Mouse (Mus musculus): ENCODE results near the gene Zfand3. TPM values are rescaled to one million over a fixed set of nuclear protein-coding genes. Genes with fewer than 3 reads are reported as not detected.

Gene Zfand3
- total and polyA plus RNA-seq, 3 experiments = 23.2 to 44.0 (median 23.5) TPM

- Histone ChIP-seq H3K4me2 (ENCODE audit: insufficient read depth, low read depth, poor library complexity, severe bottlenecking) (no peak overlapping the region), H3K4me1 (ENCODE audit: control insufficient read depth in 1 of 2, insufficient read depth in 2 of 2) (peaks cover 0 to 10% of the 10 kb centered on the region in 2 experiments; a peak in 2 of 4 replicates), H3K27ac (ENCODE audit: insufficient read depth, low read depth) (no peak overlapping the region), H3K79me2 (replicated peaks; ENCODE audit: control insufficient read depth, extremely low read depth, insufficient read depth, poor library complexity, severe bottlenecking) (no peaks in the 10 kb centered on the region; the same call in 1 of the 2 replicates), H3K9me3 (replicated peaks; ENCODE audit: low read length) (no peaks in the 10 kb centered on the region), H3K9ac (ENCODE audit: insufficient read depth, low read depth) (no peak overlapping the region), H3K36me3 (replicated peaks in 1 of 2; ENCODE audit: control insufficient read depth in 1 of 2, insufficient read depth in 1 of 2, low read length in 1 of 2) (peaks cover 0 to 27% of the 10 kb centered on the region in 2 experiments), H3K27me3 (replicated peaks) (no peaks in the 10 kb centered on the region), H3K4me3 (replicated peaks in 1 of 3; ENCODE audit: low read depth in 2 of 3, low read length in 2 of 3, poor library complexity in 1 of 3) (no peak overlapping the region)
- dilution Hi-C loops (cut with MboI; ENCODE audit: extremely low pct_ligation_motif_present, extremely low pct_unique_long_range_greater_than_20kb, low sequenced_read_pairs) (no loop called here), in situ Hi-C loops (cut with MboI; ENCODE audit: low pct_ligation_motif_present, low pct_unique_long_range_greater_than_20kb, low sequenced_read_pairs) (no loop called here)
- no peak for TF ChIP-seq ZNF384 (IDR thresholded peaks at IDR 0.05; ENCODE audit: low read depth, low read length)
- no peak for TF ChIP-seq NRF1 (IDR thresholded peaks at IDR 0.05; ENCODE audit: low read depth, low read length)
- no peak for TF ChIP-seq KAT2A (IDR thresholded peaks at IDR 0.05; ENCODE audit: insufficient replicate concordance, low read length)
- TF ChIP-seq MEF2A (IDR thresholded peaks at IDR 0.05; ENCODE audit: borderline replicate concordance, low read depth, low read length) = no peak
- DNase-seq (ENCODE audit: extremely low read depth) = no peak
These were observed 124.7 kb downstream of the Zfand3 start for GRCm38 (mm10) chr17:30129220-30129619.

GRCm38 (mm10) chr17:30130326-30130725, 125.8 kb downstream of the Zfand3 start:
- dilution Hi-C loops (cut with MboI; ENCODE audit: extremely low pct_ligation_motif_present, extremely low pct_unique_long_range_greater_than_20kb, low sequenced_read_pairs) (no loop called here), in situ Hi-C loops (cut with MboI; ENCODE audit: low pct_ligation_motif_present, low pct_unique_long_range_greater_than_20kb, low sequenced_read_pairs) (no loop called here)
- Histone ChIP-seq H3K9ac (ENCODE audit: insufficient read depth, low read depth) (no peak overlapping the region), H3K27me3 (replicated peaks) (no peaks in the 10 kb centered on the region), H3K27ac (ENCODE audit: insufficient read depth, low read depth) (no peak overlapping the region), H3K4me3 (replicated peaks in 1 of 3; ENCODE audit: low read depth in 2 of 3, low read length in 2 of 3, poor library complexity in 1 of 3) (no peak overlapping the region), H3K36me3 (replicated peaks in 1 of 2; ENCODE audit: control insufficient read depth in 1 of 2, insufficient read depth in 1 of 2, low read length in 1 of 2) (peaks cover 2 to 30% of the 10 kb centered on the region in 2 experiments), H3K9me3 (replicated peaks; ENCODE audit: low read length) (no peaks in the 10 kb centered on the region), H3K4me2 (ENCODE audit: insufficient read depth, low read depth, poor library complexity, severe bottlenecking) (no peak overlapping the region), H3K4me1 (ENCODE audit: control insufficient read depth in 1 of 2, insufficient read depth in 2 of 2) (peaks cover 0 to 10% of the 10 kb centered on the region in 2 experiments; a peak in 2 of 4 replicates), H3K79me2 (replicated peaks; ENCODE audit: control insufficient read depth, extremely low read depth, insufficient read depth, poor library complexity, severe bottlenecking) (no peaks in the 10 kb centered on the region)
- DNase-seq (ENCODE audit: extremely low read depth) = no peak
- TF ChIP-seq ZKSCAN1 (IDR thresholded peaks at IDR 0.05; ENCODE audit: borderline replicate concordance, low read depth, low read length) = no peak
- TF ChIP-seq MAX (IDR thresholded peaks at IDR 0.05; ENCODE audit: low read length) = no peak
- TF ChIP-seq NELFE (IDR thresholded peaks at IDR 0.05; ENCODE audit: low read depth, low read length) = no peak
- no peak for TF ChIP-seq MEF2A (IDR thresholded peaks at IDR 0.05; ENCODE audit: borderline replicate concordance, low read depth, low read length)
- no peak for TF ChIP-seq ELF1 (IDR thresholded peaks at IDR 0.05; ENCODE audit: low read depth, low read length)
- TF ChIP-seq MXI1 (IDR thresholded peaks at IDR 0.05; ENCODE audit: low read depth, low read length) = no peak
- TF ChIP-seq JUN (IDR thresholded peaks at IDR 0.05; ENCODE audit: insufficient read depth, low read depth, low read length) = no peak
- no peak for TF ChIP-seq HCFC1 (IDR thresholded peaks at IDR 0.05; ENCODE audit: low read depth, low read length)
- no peak for TF ChIP-seq JUND (conservative IDR thresholded peaks at IDR 0.05; ENCODE audit: low read depth, low read length)
- no peak for TF ChIP-seq CHD1 (IDR thresholded peaks at IDR 0.05; ENCODE audit: low read depth, low read length)
- no peak for TF ChIP-seq RCOR1 (conservative IDR thresholded peaks at IDR 0.05; ENCODE audit: low read depth, low read length)
- TF ChIP-seq ZMIZ1 (IDR thresholded peaks at IDR 0.05; ENCODE audit: low read depth, low read length) = no peak
- TF ChIP-seq ZNF384 (IDR thresholded peaks at IDR 0.05; ENCODE audit: low read depth, low read length) = no peak
- TF ChIP-seq EP300 (IDR thresholded peaks at IDR 0.05; ENCODE audit: low read length) = no peak
- TF ChIP-seq TBP (conservative IDR thresholded peaks at IDR 0.05; ENCODE audit: low read depth, low read length) = no peak
